Mouse (Mus musculus) neutrophil, adult 5-6 weeks (primary cell): ENCODE data around the gene Spocd1. TPM values are rescaled to one million over a fixed set of nuclear protein-coding genes. Genes with fewer than 3 reads are reported as not detected.

Experiments used
- ATAC-seq: fragments of 151-379, 151-347 bp; 2 replicates; pipeline ENCODE4 v1.8.0; 2017; ENCODE audit warnings: mild to moderate bottlenecking, moderate TSS enrichment; ENCODE audit not compliant: insufficient number of reproducible peaks, poor library complexity, low FRiP score, severe bottlenecking; ENCODE audit errors: extremely low read depth
- total RNA-seq: library from RNA; stranded (forward); fragments of 200-1000 nt; gene quantifications from 2 replicates; pipeline ENCODE4 v1.2.3, GENCODE M21; 2017

Gene Spocd1
- total RNA-seq, 1 experiment from 2014 or later = not detected

GRCm38 (mm10) chr4:129993944-129994695, 65.1 kb downstream of the Spocd1 start:
- ATAC-seq = no peak

- ATAC-seq = no peak
Measured at GRCm38 (mm10) chr4:129994728-129995127, 65.7 kb downstream of the Spocd1 start.

GRCm38 (mm10) chr4:129995255-129995654, 66.2 kb downstream of the Spocd1 start:
- no peak for ATAC-seq

- no peak for ATAC-seq
Measured at GRCm38 (mm10) chr4:129996015-129996414, 67.0 kb downstream of the Spocd1 start.

GRCm38 (mm10) chr4:129998124-129998523, 69.1 kb downstream of the Spocd1 start:
- ATAC-seq = no peak

GRCm38 (mm10) chr4:130001710-130002109, 72.7 kb downstream of the Spocd1 start:
- ATAC-seq = no peak; the same call in 1 of the 2 replicates

- ATAC-seq = no peak
Measured at GRCm38 (mm10) chr4:130002157-130002556, 73.1 kb downstream of the Spocd1 start.

GRCm38 (mm10) chr4:130005593-130005992, 76.5 kb downstream of the Spocd1 start:
- ATAC-seq = no peak

- no peak for ATAC-seq
Measured at GRCm38 (mm10) chr4:130006533-130006932, 77.5 kb downstream of the Spocd1 start.

Other genes starting within 250 kb of the Spocd1 start
- gene Tmem39b, start 232.4 kb upstream of the Spocd1 start, total RNA-seq = 4.4 and 5.0 TPM in 2 replicates
- gene Khdrbs1, start 186.9 kb upstream of the Spocd1 start, total RNA-seq = 102 and 104 TPM in 2 replicates
- gene Ptp4a2, start 118.0 kb upstream of the Spocd1 start, total RNA-seq = 328 and 348 TPM in 2 replicates
- gene Adgrb2, start 55.6 kb downstream of the Spocd1 start, total RNA-seq = 0.12 TPM in 1 of 2 replicates, not detected in the other
- not detected in 2 replicates for gene Col16a1, start 118.6 kb downstream of the Spocd1 start, total RNA-seq
- gene Pef1, start 173.3 kb downstream of the Spocd1 start, total RNA-seq = 21.9 and 22.7 TPM in 2 replicates
- gene Hcrtr1, start 210.1 kb downstream of the Spocd1 start, total RNA-seq = not detected in 2 replicates
- 1.2 and 2.5 TPM in 2 replicates for gene Tinagl1, start 245.9 kb downstream of the Spocd1 start, total RNA-seq